Mouse (Mus musculus): Measurements from ENCODE around the gene Babam1.

GRCm38 (mm10) chr8:71385212-71385835, 11.3 kb upstream of the Babam1 start:
- TF ChIP-seq CTCF (IDR thresholded peaks at IDR 0.05; ENCODE audit: low read depth, low read length): no peak
- TF ChIP-seq POLR2A (IDR thresholded peaks at IDR 0.05; ENCODE audit: borderline replicate concordance, low read depth, low read length): no peak
